Mouse (Mus musculus) embryo, embryonic 10 days (tissue): ENCODE data around the gene Fkbp11.
"Not testable (repeated sequence)": the region's sequence is repeated elsewhere in the genome, so short reads cannot be mapped to it uniquely, and the experiment has no call there.

ENCODE experiments used
- DNase-seq: peaks from one replicate; pipeline ENCODE4 v3.0.0-alpha.2; 2015; ENCODE audit warnings: low spot score

The Fkbp11 gene

DNA sequence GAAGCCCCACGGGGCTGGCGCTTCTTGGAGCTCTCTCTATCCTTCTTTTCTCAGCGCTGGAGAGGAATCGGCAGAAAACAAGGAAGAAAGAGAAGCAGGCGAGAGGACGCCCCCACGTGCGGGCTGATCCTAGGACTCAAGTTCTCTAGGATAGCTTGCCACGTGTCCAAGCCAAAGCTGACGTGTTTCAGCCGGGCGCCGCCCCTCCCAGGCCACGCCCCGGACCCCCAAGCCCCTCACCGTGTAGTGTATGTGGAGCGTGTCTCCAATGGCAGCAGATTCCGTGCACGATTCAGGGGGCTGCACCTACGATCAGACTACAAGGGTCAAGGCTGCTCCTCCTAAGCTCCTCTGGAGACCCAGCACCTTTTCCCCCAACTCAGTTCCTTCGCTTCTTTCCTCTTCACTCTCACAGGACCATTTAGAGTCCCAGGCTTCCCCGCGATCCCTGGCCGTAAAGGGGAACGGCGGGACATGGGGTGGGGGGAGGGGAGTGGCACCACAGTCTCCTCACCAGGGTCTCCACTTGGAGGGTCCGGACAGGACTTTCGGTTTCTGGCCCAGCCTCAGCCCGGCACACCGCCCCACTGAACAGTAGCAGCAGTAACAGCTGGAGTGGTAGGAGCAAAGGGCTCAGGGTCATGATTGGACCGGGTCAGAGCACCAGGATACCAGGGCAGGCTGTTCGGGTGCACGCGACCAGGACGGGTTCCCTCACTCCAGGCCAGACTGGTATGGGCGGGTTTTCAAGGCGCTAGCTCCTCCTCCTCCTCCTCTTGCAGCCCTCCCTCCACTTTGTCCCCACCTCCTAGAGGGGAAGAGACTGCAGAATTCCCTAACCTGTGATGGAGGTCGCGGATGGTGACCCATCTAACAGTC lies at the start of gene Fkbp11:
TSS of gene Fkbp11 (minus strand) at position 756 of the 879 bp plus-strand sequence.
- DNase-seq, result peak; percentile 82

DNA sequence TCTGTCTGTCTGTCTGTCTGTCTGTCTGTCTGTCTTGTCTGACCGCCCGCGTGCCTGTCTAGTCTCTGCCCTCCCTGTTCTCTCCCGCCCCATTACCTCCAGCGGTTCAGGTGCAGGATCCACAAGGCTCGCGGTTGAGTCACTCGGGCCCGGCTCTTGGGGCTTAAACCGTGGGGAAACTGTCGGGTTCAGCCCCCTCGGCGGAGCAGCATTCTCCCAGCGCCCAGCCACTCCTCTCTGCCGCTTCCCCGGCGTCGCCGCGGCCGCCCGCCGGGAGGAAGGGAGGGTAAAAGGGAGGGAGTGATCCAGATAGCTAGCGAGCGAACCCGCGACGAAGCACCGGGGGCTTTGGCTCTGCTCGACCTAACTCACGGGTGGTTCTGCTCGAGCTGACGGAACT lies 49.8 kb upstream of the Fkbp11 start, which contains the start of gene Wnt10b:
TSS of gene Wnt10b (minus strand) at position 389 of the 400 bp plus-strand sequence.
- DNase-seq, result no peak

DNA sequence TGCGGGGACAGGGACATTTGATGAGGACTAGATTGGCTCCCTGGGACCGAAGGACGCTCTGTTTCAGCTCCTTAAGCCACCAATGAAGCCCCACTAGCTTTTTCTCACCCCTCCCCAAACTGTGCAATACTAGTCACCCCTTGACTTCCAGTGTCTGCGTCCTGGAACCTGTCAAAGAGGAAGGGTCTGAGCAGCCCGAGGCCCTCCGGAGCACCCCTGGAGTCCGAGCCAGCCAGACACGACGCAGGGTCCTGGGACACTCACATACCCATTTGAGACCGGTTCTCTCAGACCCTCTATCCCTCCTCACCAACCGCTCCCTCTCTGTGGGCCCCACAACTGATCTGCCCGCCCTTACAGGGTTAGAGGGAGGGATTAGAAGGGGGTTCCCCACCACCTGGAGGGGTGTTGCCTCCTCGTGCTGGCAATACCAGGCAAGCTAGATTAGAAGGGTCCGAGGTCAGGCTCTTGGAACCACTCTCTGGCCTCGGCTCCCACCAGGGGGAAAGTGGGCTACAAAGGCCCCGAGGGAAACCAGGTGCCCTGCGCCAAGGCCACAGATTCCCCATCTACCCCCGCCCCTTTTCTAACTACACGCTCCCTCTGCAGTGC lies 49.1 kb upstream of the Fkbp11 start:
- DNase-seq, result no peak

DNA sequence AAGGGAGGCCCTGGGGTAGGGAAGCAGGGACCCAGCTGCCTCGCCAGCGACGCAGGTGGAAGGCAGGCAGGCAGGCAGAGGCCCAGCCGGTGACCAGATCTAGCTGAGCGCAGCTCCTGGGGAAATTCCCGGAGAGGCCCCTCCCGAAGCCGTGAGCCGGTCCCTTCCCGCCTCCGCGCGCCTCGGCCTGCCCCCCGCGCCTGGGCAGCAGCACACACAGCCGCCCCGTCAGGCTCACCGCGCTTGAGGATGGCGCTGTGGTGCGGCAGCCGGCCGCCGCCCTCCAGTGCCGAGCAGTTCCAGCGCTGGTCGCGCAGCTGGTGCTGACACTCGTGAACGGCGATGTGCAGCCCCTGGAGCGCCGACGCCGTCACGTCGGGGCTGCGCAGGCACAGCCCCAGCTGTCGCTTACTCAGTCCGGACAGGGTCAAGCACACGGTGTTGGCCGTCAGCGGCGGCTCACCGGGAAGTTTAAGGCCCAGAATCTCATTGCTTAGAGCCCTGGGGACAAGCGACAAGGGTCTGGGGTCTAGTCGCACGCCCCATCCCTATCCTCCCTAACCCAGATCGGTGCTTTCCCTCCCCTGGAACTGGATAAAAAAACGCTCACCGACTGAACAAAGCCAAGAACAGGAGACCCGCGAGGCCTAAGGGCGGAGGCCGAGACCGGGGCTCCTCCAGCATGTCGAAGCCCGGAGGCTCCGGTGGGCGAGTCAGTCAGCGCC lies 48.4 kb upstream of the Fkbp11 start:
- DNase-seq, result peak; percentile 56

DNA sequence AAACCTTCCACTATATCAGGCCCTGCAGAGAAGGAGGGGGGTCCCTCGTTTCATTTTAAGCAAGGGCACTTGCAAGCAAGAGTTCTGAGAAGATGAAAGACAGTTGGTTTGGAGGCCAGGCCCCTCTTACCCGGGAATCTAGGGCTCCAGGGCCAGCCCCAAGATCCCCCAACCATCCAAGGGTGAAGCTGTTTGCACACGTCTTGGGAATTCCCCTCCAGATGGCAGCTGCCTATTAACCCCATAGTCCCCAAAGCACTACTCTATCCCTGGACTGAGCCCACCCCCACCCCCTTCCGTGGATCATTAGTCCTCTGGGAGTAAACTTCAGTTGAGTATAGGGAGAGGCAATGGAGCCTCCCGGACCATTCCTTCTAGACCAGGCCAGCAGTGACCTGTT lies 47.5 kb upstream of the Fkbp11 start:
- no peak for DNase-seq

DNA sequence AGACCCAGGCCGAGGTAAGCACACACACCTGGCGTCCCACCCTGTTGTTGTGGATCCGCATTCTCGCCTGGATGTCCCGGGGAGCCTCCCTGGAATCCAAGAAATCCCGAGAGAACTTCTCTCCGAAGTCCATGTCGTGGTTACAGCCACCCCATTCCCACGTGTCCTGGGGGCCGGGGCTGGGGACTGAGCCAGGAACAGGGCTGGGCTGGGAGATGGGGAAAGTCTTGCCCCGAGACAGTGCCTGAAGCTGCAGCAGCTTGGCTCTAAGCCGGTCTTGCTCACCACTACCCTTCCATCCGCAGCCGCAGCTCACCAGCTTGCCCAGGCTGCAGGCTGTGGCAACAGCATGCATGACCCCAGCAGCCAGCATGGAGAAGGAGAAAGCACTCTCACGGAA lies 46.1 kb upstream of the Fkbp11 start:
- DNase-seq, result no peak

DNA sequence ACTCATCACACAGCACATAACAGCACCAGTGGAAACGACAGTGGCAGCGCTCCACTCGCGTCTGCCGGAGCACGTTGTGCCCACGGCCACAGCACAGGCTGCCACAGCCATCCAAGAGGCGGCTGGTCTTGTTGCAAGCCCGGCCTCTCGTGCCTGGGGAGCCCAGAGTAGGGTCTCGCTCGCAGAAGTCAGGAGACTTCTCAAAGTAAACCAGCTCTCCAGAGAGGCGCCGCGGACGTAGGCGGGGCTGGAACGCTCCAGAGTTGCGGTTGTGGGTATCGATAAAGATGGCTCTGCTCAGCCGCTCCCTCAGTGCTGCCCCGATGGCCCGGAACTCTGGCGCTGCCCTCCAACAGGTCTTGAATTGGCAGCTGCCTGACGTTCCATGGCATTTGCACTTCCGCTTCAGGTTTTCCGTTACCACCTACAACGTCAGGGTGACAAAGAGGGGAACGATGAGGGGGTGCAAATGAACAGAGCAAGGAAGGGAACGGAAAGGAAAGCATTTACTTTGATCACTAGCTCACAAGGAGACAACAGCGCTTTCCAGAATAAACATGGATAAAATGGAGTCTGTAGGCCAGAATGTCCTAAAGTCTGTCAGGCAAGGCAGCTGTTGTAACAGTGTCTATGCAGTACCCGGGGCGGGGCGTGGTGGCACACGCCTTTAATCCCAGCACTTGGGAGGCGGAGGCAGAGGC lies 44.7 kb upstream of the Fkbp11 start:
- peak; percentile 57 for DNase-seq

DNA sequence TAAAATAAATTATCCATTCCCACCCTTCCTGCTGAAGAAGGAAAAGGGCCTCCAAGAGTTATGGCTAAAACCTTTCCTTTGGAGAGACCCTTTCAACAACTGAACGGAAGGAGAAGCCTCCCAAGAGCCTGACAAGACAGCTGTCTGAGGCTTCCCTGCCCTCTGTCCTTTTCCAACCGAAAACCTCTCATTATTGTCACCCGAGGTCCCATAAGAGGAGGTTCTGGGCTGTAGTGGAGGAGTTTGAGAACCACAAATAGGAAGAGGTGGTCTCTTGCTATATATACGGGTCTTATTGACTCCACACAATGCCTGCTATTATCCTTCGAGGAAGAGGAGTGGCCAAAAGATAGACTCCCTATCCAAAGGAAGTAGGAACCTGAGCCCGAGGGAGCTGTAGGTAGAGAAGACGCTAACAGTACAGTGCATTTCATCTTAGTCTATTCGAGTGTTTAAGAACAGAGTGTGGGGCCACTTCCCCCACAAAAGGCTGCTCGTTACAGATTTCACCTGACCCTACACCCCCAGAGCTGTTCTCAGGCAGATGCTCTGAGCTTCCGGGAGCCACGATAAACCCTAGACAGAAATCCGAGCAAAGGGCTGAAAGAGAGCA lies 43.9 kb upstream of the Fkbp11 start:
- DNase-seq, result no peak

DNA sequence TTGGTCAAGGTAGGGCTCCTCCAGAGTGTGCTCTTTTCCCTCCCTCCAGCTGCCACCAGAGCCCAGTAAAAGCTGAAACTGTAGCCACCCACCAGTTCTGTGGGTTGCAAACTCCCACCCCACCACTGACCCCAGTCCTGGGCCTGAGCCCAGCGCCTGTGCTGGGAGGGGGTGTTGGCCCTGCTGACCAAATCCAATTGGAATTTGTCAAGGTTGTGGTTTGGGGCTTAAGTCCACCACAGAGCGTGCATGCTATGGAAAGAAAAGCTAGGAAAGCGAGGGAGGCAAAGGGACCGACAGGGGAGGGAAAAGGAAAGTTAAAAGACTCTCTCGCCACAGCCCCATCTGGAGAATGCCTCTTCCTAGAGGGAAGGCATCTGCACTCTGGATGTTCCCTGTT lies 40.3 kb upstream of the Fkbp11 start:
- DNase-seq, result no peak

DNA sequence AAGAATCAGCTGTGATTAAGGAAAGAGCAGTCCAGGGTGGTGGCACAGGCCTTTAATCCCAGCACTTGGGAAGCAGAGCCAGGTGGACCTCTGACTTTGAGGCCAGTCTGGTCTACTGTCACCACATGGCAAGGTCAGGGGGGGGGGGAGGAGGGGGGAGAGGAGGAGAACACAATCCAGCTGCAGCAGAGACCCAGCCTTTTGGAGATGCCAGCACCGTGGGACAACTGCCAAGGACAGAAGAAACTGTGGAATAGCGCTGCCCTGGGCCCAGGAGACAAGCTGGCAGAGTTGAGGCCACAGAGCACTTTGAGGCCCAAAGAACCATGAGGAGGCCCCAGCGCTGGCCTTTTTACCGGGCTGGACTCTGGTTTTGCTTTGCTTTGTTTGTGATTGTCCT lies 37.9 kb upstream of the Fkbp11 start:
- DNase-seq, result no peak

DNA sequence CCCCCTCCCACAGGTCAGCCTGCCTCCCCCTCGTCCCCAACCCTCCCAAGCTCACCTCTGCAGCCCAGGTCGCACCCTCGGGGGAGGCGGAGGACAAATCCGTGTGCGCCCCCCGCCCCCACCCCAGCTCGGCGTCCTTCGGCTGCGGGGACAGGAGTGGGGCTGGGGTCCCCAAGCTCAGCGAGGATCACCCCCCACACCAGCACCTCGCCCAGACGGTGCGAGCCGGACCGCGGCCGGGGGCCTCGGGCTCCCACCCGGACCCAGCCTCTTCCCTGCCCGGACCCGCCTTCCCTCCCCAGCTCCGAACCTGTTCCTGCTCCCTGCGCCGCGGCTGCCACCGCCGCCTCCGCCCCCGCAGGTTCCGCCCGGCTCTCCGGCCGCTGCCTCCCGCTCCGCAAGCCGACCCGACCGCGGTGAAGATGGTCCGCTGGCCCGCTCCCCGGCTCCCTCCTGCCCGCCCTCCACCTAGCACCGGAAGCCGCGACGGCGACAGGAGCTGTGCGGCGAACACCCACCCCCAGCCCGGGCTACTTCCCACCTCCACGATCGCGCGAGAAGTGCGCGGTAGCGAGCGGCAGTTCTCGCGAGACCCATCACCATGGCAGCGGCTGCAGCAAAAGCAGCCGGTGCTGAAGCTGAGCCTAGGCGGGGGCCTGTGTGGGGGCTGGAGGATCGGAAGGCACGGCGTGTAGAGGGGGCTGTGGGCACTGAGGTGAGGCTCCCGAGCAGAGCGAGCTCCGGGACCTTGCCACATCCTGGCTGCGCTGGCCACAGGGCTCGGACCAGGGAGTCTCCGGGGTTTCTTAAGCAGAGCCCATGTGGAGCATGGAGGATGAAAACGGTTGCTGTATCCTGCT lies 34.9 kb upstream of the Fkbp11 start, which contains the start of gene Arf3:
TSS of gene Arf3 (minus strand) at position 545 of the 860 bp plus-strand sequence.
- DNase-seq, result peak; percentile 98

DNA sequence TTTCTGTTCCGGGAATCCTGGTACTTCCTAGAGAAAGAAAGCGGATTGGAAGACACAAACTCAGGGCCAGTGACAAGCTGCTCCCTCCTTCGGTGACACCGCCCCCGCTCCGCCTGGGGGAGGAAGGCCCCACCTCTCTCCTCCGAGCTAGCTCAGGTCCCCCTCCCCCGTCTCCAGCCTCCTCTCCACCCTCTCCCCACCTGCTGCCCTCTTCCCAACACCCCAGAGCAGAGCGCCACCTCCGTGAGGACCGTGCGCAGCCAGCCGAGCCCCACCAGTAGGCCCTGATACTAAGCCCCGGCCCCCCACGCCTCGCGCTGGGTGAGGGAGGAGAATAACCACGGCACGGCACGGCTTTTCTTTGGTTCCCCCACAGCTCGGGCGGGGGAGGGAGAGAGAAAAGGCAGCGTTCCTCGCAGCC lies 34.2 kb upstream of the Fkbp11 start:
- peak; percentile 86 for DNase-seq

DNA sequence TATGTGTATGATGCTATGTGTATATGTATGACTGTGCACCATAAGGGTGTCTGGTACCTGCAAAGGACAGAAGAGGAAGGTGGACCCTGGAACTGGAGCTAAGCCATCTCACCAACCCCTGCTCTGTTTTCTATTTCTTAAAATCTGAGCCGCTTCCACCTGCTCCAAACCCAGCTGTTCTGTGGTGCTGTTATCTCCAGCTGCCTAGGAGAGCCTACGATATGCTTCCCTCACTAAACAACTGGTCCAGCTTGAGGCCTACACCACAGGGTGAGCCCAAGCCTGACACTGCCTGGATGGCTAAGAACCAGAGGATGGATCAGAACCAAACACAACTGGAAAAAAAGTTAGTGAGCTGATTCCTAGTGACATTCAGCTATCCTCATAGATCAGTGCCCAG lies 26.1 kb upstream of the Fkbp11 start:
- no peak for DNase-seq

DNA sequence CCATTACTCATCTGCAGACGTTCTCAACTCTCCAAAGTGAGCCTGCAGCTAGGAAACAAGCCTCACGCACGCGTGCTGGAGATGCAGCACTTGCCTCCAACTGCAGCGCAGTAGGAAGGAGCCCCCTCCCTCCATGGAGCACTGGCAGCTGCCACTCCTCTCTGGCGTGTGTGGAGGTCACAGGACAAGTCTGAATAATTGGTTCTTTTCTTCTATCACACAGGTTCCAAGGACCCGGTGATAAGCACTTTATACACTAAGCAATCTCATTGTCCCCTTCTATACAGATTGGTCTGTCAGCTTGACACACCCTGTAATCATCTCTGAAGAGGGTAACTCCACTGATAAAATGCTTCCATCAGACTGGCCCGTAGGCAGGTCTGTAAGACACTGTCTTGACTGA lies 25.0 kb upstream of the Fkbp11 start:
- DNase-seq, result no peak

DNA sequence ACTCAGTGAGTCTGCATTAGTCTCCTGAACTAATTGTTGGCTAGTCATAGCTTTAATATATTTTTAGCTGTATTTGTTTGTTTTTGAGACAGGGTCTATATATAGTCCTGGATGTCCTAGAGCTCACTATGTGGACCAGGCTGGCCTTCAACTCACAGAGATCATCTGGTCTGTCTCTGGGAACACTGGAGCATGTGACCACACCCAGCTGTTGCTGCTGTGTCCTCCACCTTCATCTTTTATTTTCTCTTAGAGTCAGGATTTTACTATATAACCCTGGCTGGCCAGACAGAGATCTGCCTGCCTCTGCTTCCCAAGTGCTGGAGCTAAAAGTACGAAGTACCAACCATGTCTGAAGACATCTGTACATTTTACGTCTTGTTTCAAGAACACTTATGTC lies 21.1 kb upstream of the Fkbp11 start:
- DNase-seq, result no peak

DNA sequence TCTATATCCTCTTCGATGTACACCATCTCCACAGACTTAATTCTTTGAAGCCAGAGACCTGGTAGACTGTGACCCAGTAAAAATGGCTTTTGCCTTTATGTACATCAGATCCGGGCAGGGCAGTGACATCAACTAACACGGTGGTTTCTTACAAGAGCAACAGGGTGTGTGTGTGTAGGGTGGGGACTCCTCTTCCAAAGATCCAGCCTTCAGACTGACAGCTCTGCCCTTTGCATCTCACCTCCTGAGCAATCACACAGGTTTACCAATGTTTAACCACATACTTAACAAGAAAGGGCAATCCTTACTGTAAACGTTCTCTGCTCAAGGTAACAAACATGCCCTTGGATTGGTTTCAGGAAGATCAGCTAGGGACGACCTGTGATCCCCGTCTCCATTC lies 19.3 kb upstream of the Fkbp11 start:
- DNase-seq, result no peak

DNA sequence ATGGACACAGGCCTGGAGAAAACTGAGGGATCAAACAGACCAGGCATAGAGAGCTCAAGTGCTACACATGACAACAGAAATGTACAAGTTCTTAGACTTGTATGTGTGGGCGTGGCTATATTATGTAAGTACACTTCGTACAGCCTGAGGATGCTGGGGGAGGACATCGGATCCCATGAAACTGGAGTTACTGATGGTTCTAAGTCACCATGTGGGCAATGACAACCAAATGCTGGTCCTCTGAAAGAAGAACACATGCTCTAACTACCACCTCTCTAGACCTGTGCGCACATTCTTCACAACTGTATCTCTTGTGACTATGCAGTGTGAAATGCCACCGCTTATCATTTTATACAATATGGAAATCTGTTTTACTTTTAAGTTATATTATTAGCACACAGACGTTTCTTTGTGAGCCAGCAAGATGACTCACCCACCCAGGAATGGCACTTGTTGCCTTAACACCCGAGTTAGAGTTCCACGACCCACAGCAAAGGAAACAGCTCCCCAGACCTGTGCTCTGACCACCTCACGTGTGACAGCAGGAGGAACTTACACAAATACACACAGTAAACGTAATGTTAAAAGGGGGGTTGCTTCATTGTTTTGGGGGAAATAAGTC lies 18.5 kb upstream of the Fkbp11 start:
- DNase-seq, result no peak

DNA sequence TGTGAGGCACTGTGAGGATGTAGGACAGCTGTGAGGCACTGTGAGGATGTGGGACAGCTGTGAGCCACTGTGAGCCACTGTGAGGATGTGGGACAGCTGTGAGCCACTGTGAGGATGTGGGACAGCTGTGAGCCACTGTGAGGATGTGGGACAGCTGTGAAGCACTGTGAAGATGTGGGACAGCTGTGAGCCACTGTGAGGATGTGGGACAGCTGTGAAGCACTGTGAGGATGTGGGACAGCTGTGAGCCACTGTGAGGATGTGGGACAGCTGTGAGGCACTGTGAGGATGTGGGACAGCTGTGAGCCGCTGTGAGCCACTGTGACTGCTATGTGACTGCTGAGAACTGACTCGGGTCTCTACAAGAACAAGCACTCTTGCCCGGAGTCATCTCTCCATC lies 15.9 kb upstream of the Fkbp11 start:
- not testable (repeated sequence) for DNase-seq

DNA sequence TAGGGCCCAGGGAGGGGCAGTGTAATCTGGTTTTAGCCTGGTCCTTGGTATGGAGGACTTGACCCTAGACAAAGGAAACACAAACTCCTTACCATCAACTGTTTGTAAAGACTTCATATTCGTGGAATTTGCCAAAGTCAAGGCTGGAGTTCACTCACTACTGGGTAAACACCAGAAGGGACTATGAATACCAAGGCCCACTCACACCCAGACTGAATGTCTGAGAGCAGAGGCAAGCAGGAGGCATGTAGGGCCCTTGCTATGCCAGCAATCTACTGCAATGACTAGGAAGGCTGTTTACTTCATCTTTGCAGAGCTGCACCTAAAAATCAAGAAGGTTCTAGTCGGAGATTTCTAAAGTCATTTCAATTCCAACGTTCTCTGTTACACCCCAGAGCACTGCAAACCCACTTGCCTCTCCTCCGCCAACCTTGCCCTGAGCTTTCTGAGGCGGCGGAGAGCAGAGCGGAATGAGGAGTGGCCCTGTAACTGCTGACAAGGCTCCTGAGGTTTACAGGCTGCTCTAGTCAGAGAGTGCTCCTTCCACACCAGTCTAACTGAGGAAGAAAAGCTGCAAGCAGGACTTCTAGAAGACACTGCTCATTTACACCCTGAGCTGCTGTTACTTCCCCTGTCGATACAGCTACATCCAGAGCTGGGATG lies 14.9 kb upstream of the Fkbp11 start:
- DNase-seq, result no peak

DNA sequence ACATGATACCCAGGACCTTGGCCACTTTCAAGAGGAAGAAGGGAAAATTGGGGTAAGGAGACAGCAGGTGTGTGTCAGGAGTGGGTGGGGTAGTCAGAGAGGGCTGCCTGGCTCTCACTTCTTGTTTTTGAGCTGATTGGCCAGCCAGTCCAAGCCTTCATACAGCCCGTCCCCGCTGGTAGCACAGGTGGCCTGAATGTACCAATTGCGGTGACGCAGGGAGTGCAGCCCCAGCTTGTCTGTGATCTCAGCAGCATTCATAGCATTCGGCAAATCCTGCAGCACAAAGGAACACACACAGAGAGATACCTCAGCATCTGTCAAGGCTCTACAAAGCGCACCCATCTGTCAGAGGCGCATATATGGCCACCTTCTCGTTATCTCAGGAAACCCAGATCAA lies 12.2 kb upstream of the Fkbp11 start:
- DNase-seq, result no peak
